Comparison of ENCODE assay signal across 23 mouse cellular contexts in genomic region chr9:71665493-71665892, GRCm38 (mm10).
DNase-seq lines count a peak whose midpoint lies in the region; ATAC-seq and TF ChIP-seq lines count a peak whose summit lies in the region.
"Had no signal": no experiment of that assay in that cellular context is flagged by ENCODE, and none has a peak within 500 bp of the region (broad histone marks: within the 10 kb centered on the region; RNA-seq: fewer than 3 reads in every experiment).

No protein-coding gene starts in this region.

- DNase-seq in heart, adult 2 months: no peak
- no peak for DNase-seq in kidney, adult 18-20 months
- peak; percentile 64 for DNase-seq in lung, postnatal 0 days (ENCODE audit: low spot score)
- no peak for DNase-seq in lung, postnatal 10 days
- peak; percentile 32 for DNase-seq in urinary bladder, postnatal 14 days (ENCODE audit: low spot score)
- DNase-seq in urinary bladder, postnatal 4 days (ENCODE audit: low spot score in 2 of 2): no peak
- DNase-seq: adrenal gland, postnatal 10 days; adrenal gland, postnatal 36 days; cerebellum, adult 18-20 months; cerebellum, adult 9-10 months; cerebellum, postnatal 14 days; gastrocnemius, postnatal 10 days; gastrocnemius, postnatal 36 days; heart, postnatal 14 days had no signal

- H3K4me1 ChIP-seq in heart, embryonic 12.5 days (replicated peaks): peaks cover 89% of the 10 kb centered on the region
- H3K4me1 ChIP-seq in heart, adult 2 months (ENCODE audit: control insufficient read depth, insufficient read depth, low read length): peaks cover 16% of the 10 kb centered on the region
- H3K4me1 ChIP-seq in kidney, embryonic 15.5 days: peaks cover 69% of the 10 kb centered on the region
- peaks cover 23% of the 10 kb centered on the region; the same call in 1 of the 2 replicates for H3K4me1 ChIP-seq in lung, postnatal 0 days (ENCODE audit: insufficient read depth, low read depth, low read length)

- H3K9me3 ChIP-seq in heart, embryonic 12.5 days (replicated peaks): no peaks in the 10 kb centered on the region
- H3K9me3 ChIP-seq in kidney, embryonic 15.5 days (replicated peaks): no peaks in the 10 kb centered on the region
- no peaks in the 10 kb centered on the region for H3K9me3 ChIP-seq in lung, postnatal 0 days (ENCODE audit: low read length)
- H3K9me3 ChIP-seq: forebrain, embryonic 10.5 days; forebrain, embryonic 13.5 days; hindbrain, embryonic 12.5 days; hindbrain, embryonic 15.5 days had no signal

- TF ChIP-seq CTCF in heart, adult 2 months (IDR thresholded peaks at IDR 0.05): no peak
- TF ChIP-seq CTCF in lung, postnatal 0 days (IDR thresholded peaks at IDR 0.05): no peak

- no peaks in the 10 kb centered on the region for H3K79me2 ChIP-seq in heart, adult 2 months (replicated peaks; ENCODE audit: control insufficient read depth, insufficient read depth, low read length)

- no peak overlapping the region for H3K4me3 ChIP-seq in heart, embryonic 12.5 days
- no peak overlapping the region for H3K4me3 ChIP-seq in heart, adult 2 months
- no peak overlapping the region for H3K4me3 ChIP-seq in kidney, embryonic 15.5 days (replicated peaks)
- no peak overlapping the region for H3K4me3 ChIP-seq in lung, postnatal 0 days (ENCODE audit: low read depth, low read length)
- H3K4me3 ChIP-seq: forebrain, embryonic 10.5 days; forebrain, embryonic 13.5 days; hindbrain, embryonic 12.5 days; hindbrain, embryonic 15.5 days had no signal

- H3K9ac ChIP-seq in heart, embryonic 12.5 days: no peak overlapping the region
- no peak overlapping the region for H3K9ac ChIP-seq in heart, adult 2 months (ENCODE audit: low read depth, low read length)
- no peak overlapping the region for H3K9ac ChIP-seq in kidney, embryonic 15.5 days
- H3K9ac ChIP-seq in lung, postnatal 0 days (replicated peaks; ENCODE audit: low read depth): no peak overlapping the region
- H3K9ac ChIP-seq: forebrain, embryonic 13.5 days; hindbrain, embryonic 12.5 days; hindbrain, embryonic 15.5 days had no signal

- intact Hi-C loops in heart, adult 2 months (cut with DNase I): loop anchor here (5.0 kb wide), 1 partner anchor 107 kb away; the partner anchor contains the start of gene Cgnl1

- peaks cover 6% of the 10 kb centered on the region; the same call in 1 of the 2 replicates for H3K36me3 ChIP-seq in heart, embryonic 12.5 days
- peaks cover 8% of the 10 kb centered on the region for H3K36me3 ChIP-seq in heart, adult 2 months (ENCODE audit: control insufficient read depth, insufficient read depth, low read length)
- H3K36me3 ChIP-seq in kidney, embryonic 15.5 days: no peaks in the 10 kb centered on the region
- no peaks in the 10 kb centered on the region for H3K36me3 ChIP-seq in lung, postnatal 0 days (ENCODE audit: insufficient read depth, low read length)
- H3K36me3 ChIP-seq: forebrain, embryonic 10.5 days; hindbrain, embryonic 12.5 days; hindbrain, embryonic 15.5 days had no signal

- ATAC-seq in heart, embryonic 12.5 days (ENCODE audit: insufficient number of reproducible peaks, low FRiP score): no peak
- no peak for ATAC-seq in kidney, embryonic 15.5 days (replicated peaks; ENCODE audit: low FRiP score)
- ATAC-seq in lung, postnatal 0 days: no peak
- ATAC-seq: activated CD4-positive, CD25-positive, alpha-beta regulatory T cell, adult 4 months; forebrain, embryonic 13.5 days; forebrain, embryonic 16.5 days had no signal

- WGBS in heart, embryonic 12.5 days: 89% methylated on average over 3 of the region's 3 CpGs
- WGBS in heart, adult 2 months: 94% methylated on average over 3 of the region's 3 CpGs
- 67% methylated on average over 3 of the region's 3 CpGs for WGBS in kidney, embryonic 15.5 days
- WGBS in lung, postnatal 0 days: 58% methylated on average over 3 of the region's 3 CpGs

- 0 out of 2 replicates have a peak overlapping the region, but pooled peaks have one; percentile 43 for H3K27ac ChIP-seq in heart, embryonic 12.5 days (ENCODE audit: poor library complexity, severe bottlenecking)
- no peak overlapping the region for H3K27ac ChIP-seq in heart, adult 2 months
- H3K27ac ChIP-seq in kidney, embryonic 15.5 days: 0 out of 2 replicates have a peak overlapping the region, but pooled peaks have one; percentile 1
- 0 out of 2 replicates have a peak overlapping the region, but pooled peaks have one; percentile 90 for H3K27ac ChIP-seq in lung, postnatal 0 days (ENCODE audit: low read length)
- H3K27ac ChIP-seq: forebrain, embryonic 10.5 days; forebrain, embryonic 13.5 days; hindbrain, embryonic 12.5 days; hindbrain, embryonic 15.5 days had no signal

- no peak for TF ChIP-seq EP300 in heart, adult 2 months (IDR thresholded peaks at IDR 0.05; ENCODE audit: insufficient read depth, low read depth, low read length)
- no peak; the same call in 1 of the 2 replicates for TF ChIP-seq EP300 in lung, postnatal 0 days (IDR thresholded peaks at IDR 0.05)

- no peak for TF ChIP-seq POLR2A in heart, adult 2 months (IDR thresholded peaks at IDR 0.05; ENCODE audit: insufficient read depth, low read depth, low read length)

- no peak overlapping the region for H3K4me2 ChIP-seq in heart, embryonic 12.5 days
- no peak overlapping the region for H3K4me2 ChIP-seq in kidney, embryonic 15.5 days
- no peak overlapping the region for H3K4me2 ChIP-seq in lung, postnatal 0 days (replicated peaks; ENCODE audit: low read depth, low read length)
- H3K4me2 ChIP-seq: forebrain, embryonic 13.5 days; heart, embryonic 11.5 days; hindbrain, embryonic 12.5 days; hindbrain, embryonic 15.5 days had no signal

- no peaks in the 10 kb centered on the region for H3K27me3 ChIP-seq in heart, embryonic 12.5 days (replicated peaks)
- no peaks in the 10 kb centered on the region for H3K27me3 ChIP-seq in heart, adult 2 months (ENCODE audit: control insufficient read depth, insufficient read depth, low read length)
- H3K27me3 ChIP-seq in kidney, embryonic 15.5 days: no peaks in the 10 kb centered on the region
- no peaks in the 10 kb centered on the region for H3K27me3 ChIP-seq in lung, postnatal 0 days (replicated peaks; ENCODE audit: insufficient read depth, low read length)
- H3K27me3 ChIP-seq: forebrain, embryonic 13.5 days; hindbrain, embryonic 12.5 days; hindbrain, embryonic 15.5 days had no signal

Comparison
In these comparisons a context has a peak if more than half of its experiments do, and no peak if none do; other contexts are left out.
1. DNase-seq: peak in lung, postnatal 0 days (single experiment) and urinary bladder, postnatal 14 days (single experiment); none in heart, adult 2 months (0 of 2), kidney, adult 18-20 months (single experiment), lung, postnatal 10 days (single experiment) and urinary bladder, postnatal 4 days (0 of 2).